Mouse (Mus musculus) neutrophil, adult 5-6 weeks (primary cell): ENCODE measurements around the gene Gm5431. TPM values are rescaled to one million over a fixed set of nuclear protein-coding genes. Genes with fewer than 3 reads are reported as not detected.

Experiments
- ATAC-seq: fragments of 151-379, 151-347 bp; 2 replicates; pipeline ENCODE4 v1.8.0; 2017; ENCODE audit warnings: mild to moderate bottlenecking, moderate TSS enrichment; ENCODE audit not compliant: insufficient number of reproducible peaks, poor library complexity, low FRiP score, severe bottlenecking; ENCODE audit errors: extremely low read depth
- total RNA-seq: library from RNA; stranded (forward); fragments of 200-1000 nt; gene quantifications from 2 replicates; pipeline ENCODE4 v1.2.3, GENCODE M21; 2017

The Gm5431 gene
- total RNA-seq, 1 experiment from 2014 or later: 3.7 TPM

DNA sequence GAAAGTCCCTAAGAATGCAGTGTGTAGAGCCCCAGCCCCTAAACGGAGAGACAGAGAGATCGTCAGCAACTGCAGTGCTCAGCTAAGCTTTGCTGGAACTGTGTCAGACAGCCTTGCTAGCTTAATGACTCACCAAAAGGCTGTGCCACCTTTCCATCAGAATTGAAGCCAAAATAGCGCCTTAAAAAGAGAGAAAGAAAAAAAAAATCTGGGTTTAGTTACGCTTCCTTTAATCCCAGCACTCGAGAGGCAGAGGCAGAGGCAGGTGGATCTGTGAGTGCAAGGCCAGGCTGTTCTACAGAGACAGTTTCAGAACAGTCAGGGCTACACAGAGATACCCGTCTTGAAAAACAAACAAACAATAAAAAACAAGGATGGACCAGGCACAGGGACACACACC, 57.7 kb downstream of the Gm5431 start:
- no peak for ATAC-seq

DNA sequence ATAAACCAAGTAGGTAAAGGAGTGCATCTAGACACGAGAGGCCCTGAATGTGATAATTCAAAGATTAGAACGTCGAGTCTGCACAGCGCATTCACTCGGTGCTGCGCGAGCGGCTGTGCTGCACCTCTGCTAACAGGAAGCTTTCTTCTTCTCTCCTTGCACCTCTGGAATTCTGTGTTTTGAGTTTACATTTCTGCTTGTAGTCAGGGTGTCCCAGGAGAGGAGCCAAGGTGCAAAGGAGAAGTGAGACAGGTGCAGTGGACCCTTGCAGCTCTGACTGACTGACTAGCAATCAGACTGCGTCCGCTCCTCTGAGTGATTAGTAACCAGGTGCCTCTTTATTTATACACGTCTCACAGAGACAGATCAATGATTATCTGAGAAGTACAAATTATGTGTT, 58.8 kb downstream of the Gm5431 start:
- ATAC-seq: peak; percentile 68

DNA sequence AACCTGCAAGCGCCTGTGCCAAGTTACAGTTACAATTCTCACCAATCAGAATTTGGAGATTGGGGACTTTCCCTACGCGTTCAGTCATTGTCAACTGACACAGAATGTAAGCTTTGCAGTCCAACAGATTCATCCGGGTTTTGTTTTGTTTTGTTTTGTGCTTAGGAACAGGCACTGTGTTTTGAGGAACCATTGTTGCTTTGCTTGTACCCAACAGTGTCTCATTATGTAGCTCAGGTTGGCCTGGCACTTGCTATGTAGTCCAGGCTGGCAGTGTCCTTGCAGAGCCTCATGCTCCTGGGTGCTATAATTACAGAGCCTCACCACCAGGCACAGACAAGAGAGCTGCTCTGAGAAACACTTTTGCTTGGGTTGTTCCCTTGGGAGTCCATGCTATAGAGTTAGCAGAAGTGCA, 59.6 kb downstream of the Gm5431 start:
- peak; percentile 38 for ATAC-seq

- ATAC-seq: no peak
Observed at GRCm38 (mm10) chr11:48841213-48841612, 60.8 kb downstream of the Gm5431 start.

- no peak for ATAC-seq
Observed at GRCm38 (mm10) chr11:48840805-48841204, 61.2 kb downstream of the Gm5431 start.

DNA sequence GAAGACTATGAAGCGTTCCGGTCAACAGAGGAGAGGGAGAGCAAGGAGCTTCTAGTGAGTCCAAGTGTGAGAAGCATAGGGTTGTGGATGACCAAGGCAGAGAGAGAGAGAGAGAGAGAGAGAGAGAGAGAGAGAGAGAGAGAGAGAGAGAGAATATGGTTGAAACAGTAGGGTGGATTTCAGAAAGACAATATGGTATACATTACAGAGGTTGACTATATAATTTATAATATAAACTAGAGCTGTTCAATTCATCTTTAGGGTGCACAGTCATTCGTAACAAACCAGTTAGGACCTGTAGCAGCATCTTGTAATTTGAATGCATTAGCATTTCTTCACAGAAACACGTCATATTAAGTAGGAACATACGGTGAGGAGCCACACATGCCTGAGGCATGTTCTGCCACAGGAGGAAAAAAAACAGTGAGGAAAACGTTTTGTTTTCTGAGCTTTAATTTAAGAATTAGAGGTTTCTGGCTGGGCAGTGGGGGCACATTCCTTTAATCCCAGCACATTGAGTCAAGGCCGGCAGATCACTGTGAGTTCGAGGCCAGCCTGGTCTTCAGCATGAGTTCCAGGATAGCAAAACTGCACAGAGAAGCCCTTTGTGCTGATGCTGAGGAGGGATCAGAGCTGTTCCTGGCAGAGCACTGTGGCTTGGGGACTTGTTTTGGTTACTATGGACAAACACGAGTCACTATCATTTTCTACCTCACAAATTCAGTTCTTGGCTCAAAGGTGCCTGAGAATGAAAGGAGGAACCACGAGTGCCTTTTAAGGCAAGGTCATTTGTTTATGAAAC, 62.9 kb downstream of the Gm5431 start:
- ATAC-seq: no peak

DNA sequence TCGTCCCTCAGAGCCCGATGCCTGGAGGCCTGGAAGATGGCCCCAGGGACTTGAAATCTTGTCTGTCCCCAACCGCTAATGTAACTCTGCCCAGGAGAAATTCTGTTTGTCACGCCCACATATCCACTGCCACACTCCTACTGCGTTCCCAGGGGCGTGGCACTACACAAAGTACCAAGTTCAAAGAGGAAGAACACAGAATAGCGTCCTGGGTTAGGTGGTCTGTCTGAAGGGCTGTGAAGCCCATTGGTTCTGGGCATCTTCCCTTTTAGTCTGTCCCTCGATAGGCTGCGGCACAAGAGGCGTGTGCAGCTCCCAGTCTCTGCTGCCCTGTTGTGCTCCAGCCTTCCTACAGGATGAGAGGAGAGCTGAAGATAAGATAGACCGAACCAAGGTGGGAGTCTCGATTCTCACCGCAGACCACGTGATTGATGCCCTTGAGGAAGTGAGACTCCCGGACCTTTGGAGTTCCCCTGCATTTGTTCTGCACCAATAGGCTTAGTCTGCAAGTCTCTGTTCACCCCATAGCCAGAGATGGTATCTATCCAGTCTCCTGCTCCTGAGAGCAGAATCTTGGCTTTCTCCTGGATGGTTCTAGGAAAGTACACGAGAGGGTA, 63.7 kb downstream of the Gm5431 start:
- peak; percentile 47 for ATAC-seq

Other genes with a start within 250 kb of the Gm5431 start
- gene Rack1, start 101.9 kb downstream of the Gm5431 start, total RNA-seq: 756 and 779 TPM in 2 replicates
- 90.7 and 108 TPM in 2 replicates for gene Trim41, start 84.9 kb downstream of the Gm5431 start, total RNA-seq
- gene Trim7, start 76.1 kb downstream of the Gm5431 start, total RNA-seq: 167 and 205 TPM in 2 replicates
- 4.2 and 8.0 TPM in 2 replicates for gene Gm12184, start 75.6 kb downstream of the Gm5431 start, total RNA-seq
- gene Irgm1, start 30.5 kb downstream of the Gm5431 start, total RNA-seq: 78.9 and 82.9 TPM in 2 replicates
- 80.9 and 92.3 TPM in 2 replicates for gene Psme2b, start 44.0 kb upstream of the Gm5431 start, total RNA-seq
- gene Olfr56, start 76.7 kb upstream of the Gm5431 start, total RNA-seq: 0.74 and 0.81 TPM in 2 replicates
- 94.0 and 96.4 TPM in 2 replicates for gene 9930111J21Rik1, start 77.2 kb upstream of the Gm5431 start, total RNA-seq
- gene Gm12185, start 90.0 kb upstream of the Gm5431 start, total RNA-seq: 1.5 and 2.3 TPM in 2 replicates
- 8.7 and 11.8 TPM in 2 replicates for gene Tgtp1, start 92.0 kb upstream of the Gm5431 start, total RNA-seq
- gene 9930111J21Rik2, start 149.0 kb upstream of the Gm5431 start, total RNA-seq: 335 and 370 TPM in 2 replicates
- gene Tgtp2, start 162.0 kb upstream of the Gm5431 start, total RNA-seq: 76.6 and 92.3 TPM in 2 replicates
- gene Ifi47, start 174.4 kb upstream of the Gm5431 start, total RNA-seq: 36.2 and 38.1 TPM in 2 replicates
- gene Olfr1396, start 212.7 kb upstream of the Gm5431 start, total RNA-seq: not detected in 2 replicates
- not detected in 2 replicates for gene Olfr1395, start 240.1 kb upstream of the Gm5431 start, total RNA-seq